Mouse (Mus musculus) lung, postnatal 0 days (tissue): ENCODE measurements at regions not wholly inside any gene's neighbourhood (a gene's known extent, or its start where the extent isn't known, plus 50 kb on each side); places are given as distances from the start of the nearest gene placed in this dataset.

ENCODE experiments used
- CTCF ChIP-seq: IDR thresholded peaks from 2 replicates; pipeline ENCODE4 v1.5.1; 2016; ENCODE audit warnings: antibody characterized with exemption, mild to moderate bottlenecking
- EP300 ChIP-seq: IDR thresholded peaks from 2 replicates; pipeline ENCODE4 v1.6.1; 2016; ENCODE audit warnings: antibody characterized with exemption, mild to moderate bottlenecking, control low read depth

- TF ChIP-seq CTCF (no peak), EP300 (no peak)
Measured at GRCm38 (mm10) chr17:67412546-67413250, 58.4 kb upstream of the Ptprm start.
